Mouse (Mus musculus): ENCODE data around the gene Ctag2. TPM values are rescaled to one million over a fixed set of nuclear protein-coding genes. Genes with fewer than 3 reads are reported as not detected.

Gene Ctag2
- not detected in 2 replicates for polyA plus RNA-seq (2015; fragmentation: Nextera tagmentation; extraction: Ambion mirVana)

DNA sequence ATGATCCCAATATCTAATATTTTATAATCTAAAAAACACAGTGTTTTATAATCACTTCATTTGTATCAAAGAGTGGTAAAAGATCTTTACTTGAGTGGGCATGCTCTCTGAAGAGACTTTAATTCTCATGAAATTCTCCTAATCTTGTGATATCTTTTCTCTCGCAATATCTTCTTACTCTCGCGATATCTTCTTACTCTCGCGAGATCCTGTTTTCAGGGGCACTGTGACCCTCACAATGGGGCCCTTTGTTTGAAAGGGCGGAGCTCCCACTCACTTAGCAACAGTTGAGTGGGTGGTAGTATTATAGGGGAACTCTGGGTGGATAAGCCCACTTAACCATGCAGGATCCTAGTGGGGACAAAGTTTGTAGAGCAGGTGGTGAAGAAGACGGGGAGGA is at the start of gene Ctag2:
Ctag2 (plus strand) TSS at position 301 of the 400 bp plus-strand sequence.
- no peaks in the 10 kb centered on the region for H3K4me1 ChIP-seq
- no peak for ATAC-seq (ENCODE audit: insufficient number of reproducible peaks, insufficient read depth, low FRiP score, low TSS enrichment, low read depth)
- H3K4me2 ChIP-seq: no peak within 1 kb of the TSS
- H3K27me3 ChIP-seq: no peaks in the 10 kb centered on the region
- no peaks in the 10 kb centered on the region for H3K9me3 ChIP-seq
- H3K36me3 ChIP-seq: no peaks in the 10 kb centered on the region
- no peak within 1 kb of the TSS for H3K4me3 ChIP-seq
- H3K9ac ChIP-seq: no peak within 1 kb of the TSS
- H3K27ac ChIP-seq: no peak within 1 kb of the TSS
- WGBS: 88% methylated on average over 7 of the region's 7 CpGs
